Mouse (Mus musculus): Measurements from ENCODE around the gene Gm37240. TPM values are rescaled to one million over a fixed set of nuclear protein-coding genes. Genes with fewer than 3 reads are reported as not detected.

Gm37240 gene
- polyA plus RNA-seq, 1 experiment = 0.91 TPM

GRCm38 (mm10) chr3:84771980-84772379 lies 1115.3 kb downstream of the Gm37240 start:
- TF ChIP-seq EP300 (IDR thresholded peaks at IDR 0.05; ENCODE audit: insufficient read depth, low read depth, low read length) = no peak
- H3K9me3 ChIP-seq (replicated peaks; ENCODE audit: control insufficient read depth, insufficient read depth, low read length, poor library complexity, severe bottlenecking) = no peaks in the 10 kb centered on the region
- no peaks in the 10 kb centered on the region for H3K4me1 ChIP-seq (ENCODE audit: control insufficient read depth, insufficient read depth, low read length)
- H3K4me3 ChIP-seq (ENCODE audit: low read depth, low read length) = no peak overlapping the region
- H3K27ac ChIP-seq (ENCODE audit: insufficient read depth, low read length) = no peak overlapping the region
- H3K27me3 ChIP-seq (ENCODE audit: control insufficient read depth, insufficient read depth, low read length, poor library complexity, severe bottlenecking) = no peaks in the 10 kb centered on the region
- H3K36me3 ChIP-seq (ENCODE audit: control insufficient read depth, insufficient read depth, low read length, poor library complexity, severe bottlenecking) = no peaks in the 10 kb centered on the region
- H3K9ac ChIP-seq (ENCODE audit: low read depth, poor library complexity, severe bottlenecking) = no peak overlapping the region

- no peak for TF ChIP-seq EP300 (IDR thresholded peaks at IDR 0.05; ENCODE audit: insufficient read depth, low read depth, low read length)
- no peak for TF ChIP-seq CTCF (IDR thresholded peaks at IDR 0.05; ENCODE audit: low read depth, low read length)
- TF ChIP-seq POLR2A (IDR thresholded peaks at IDR 0.05; ENCODE audit: insufficient read depth, low read length) = no peak
- no peak overlapping the region for H3K27ac ChIP-seq (ENCODE audit: insufficient read depth, low read length)
- no peaks in the 10 kb centered on the region for H3K4me1 ChIP-seq (ENCODE audit: control insufficient read depth, insufficient read depth, low read length)
- no peaks in the 10 kb centered on the region for H3K27me3 ChIP-seq (ENCODE audit: control insufficient read depth, insufficient read depth, low read length, poor library complexity, severe bottlenecking)
- no peak overlapping the region for H3K9ac ChIP-seq (ENCODE audit: low read depth, poor library complexity, severe bottlenecking)
- no peak overlapping the region for H3K4me3 ChIP-seq (ENCODE audit: low read depth, low read length)
- no peaks in the 10 kb centered on the region for H3K9me3 ChIP-seq (replicated peaks; ENCODE audit: control insufficient read depth, insufficient read depth, low read length, poor library complexity, severe bottlenecking)
- no peaks in the 10 kb centered on the region for H3K36me3 ChIP-seq (ENCODE audit: control insufficient read depth, insufficient read depth, low read length, poor library complexity, severe bottlenecking)
Observed at GRCm38 (mm10) chr3:84770518-84770917, 1116.8 kb downstream of the Gm37240 start.

- no peak overlapping the region for H3K27ac ChIP-seq (ENCODE audit: insufficient read depth, low read length)
- H3K27me3 ChIP-seq (ENCODE audit: control insufficient read depth, insufficient read depth, low read length, poor library complexity, severe bottlenecking) = no peaks in the 10 kb centered on the region
- TF ChIP-seq POLR2A (IDR thresholded peaks at IDR 0.05; ENCODE audit: insufficient read depth, low read length) = no peak
- no peak for TF ChIP-seq EP300 (IDR thresholded peaks at IDR 0.05; ENCODE audit: insufficient read depth, low read depth, low read length)
- no peak for TF ChIP-seq CTCF (IDR thresholded peaks at IDR 0.05; ENCODE audit: low read depth, low read length)
- no peaks in the 10 kb centered on the region for H3K36me3 ChIP-seq (ENCODE audit: control insufficient read depth, insufficient read depth, low read length, poor library complexity, severe bottlenecking)
- H3K9me3 ChIP-seq (replicated peaks; ENCODE audit: control insufficient read depth, insufficient read depth, low read length, poor library complexity, severe bottlenecking) = no peaks in the 10 kb centered on the region
- H3K4me1 ChIP-seq (ENCODE audit: control insufficient read depth, insufficient read depth, low read length) = no peaks in the 10 kb centered on the region
- no peak overlapping the region for H3K9ac ChIP-seq (ENCODE audit: low read depth, poor library complexity, severe bottlenecking)
- no peak overlapping the region for H3K4me3 ChIP-seq (ENCODE audit: low read depth, low read length)
Observed at GRCm38 (mm10) chr3:84769411-84769810, 1117.9 kb downstream of the Gm37240 start.

- Histone ChIP-seq H3K4me1 (ENCODE audit: control insufficient read depth, insufficient read depth, low read length) (no peaks in the 10 kb centered on the region), H3K27me3 (ENCODE audit: control insufficient read depth, insufficient read depth, low read length, poor library complexity, severe bottlenecking) (no peaks in the 10 kb centered on the region), H3K27ac (ENCODE audit: insufficient read depth, low read length) (no peak overlapping the region), H3K36me3 (ENCODE audit: control insufficient read depth, insufficient read depth, low read length, poor library complexity, severe bottlenecking) (no peaks in the 10 kb centered on the region), H3K9ac (ENCODE audit: low read depth, poor library complexity, severe bottlenecking) (no peak overlapping the region), H3K9me3 (replicated peaks; ENCODE audit: control insufficient read depth, insufficient read depth, low read length, poor library complexity, severe bottlenecking) (no peaks in the 10 kb centered on the region), H3K4me3 (ENCODE audit: low read depth, low read length) (no peak overlapping the region)
- TF ChIP-seq CTCF (IDR thresholded peaks at IDR 0.05; ENCODE audit: low read depth, low read length) = no peak
- no peak for TF ChIP-seq POLR2A (IDR thresholded peaks at IDR 0.05; ENCODE audit: insufficient read depth, low read length)
- no peak for TF ChIP-seq EP300 (IDR thresholded peaks at IDR 0.05; ENCODE audit: insufficient read depth, low read depth, low read length)
Observed at GRCm38 (mm10) chr3:84768940-84769339, 1118.4 kb downstream of the Gm37240 start.

- no peaks in the 10 kb centered on the region for H3K36me3 ChIP-seq (ENCODE audit: control insufficient read depth, insufficient read depth, low read length, poor library complexity, severe bottlenecking)
- no peak overlapping the region for H3K9ac ChIP-seq (ENCODE audit: low read depth, poor library complexity, severe bottlenecking)
- no peak overlapping the region for H3K4me3 ChIP-seq (ENCODE audit: low read depth, low read length)
- H3K27ac ChIP-seq (ENCODE audit: insufficient read depth, low read length) = no peak overlapping the region
- H3K4me1 ChIP-seq (ENCODE audit: control insufficient read depth, insufficient read depth, low read length) = no peaks in the 10 kb centered on the region
- H3K9me3 ChIP-seq (replicated peaks; ENCODE audit: control insufficient read depth, insufficient read depth, low read length, poor library complexity, severe bottlenecking) = no peaks in the 10 kb centered on the region
- H3K27me3 ChIP-seq (ENCODE audit: control insufficient read depth, insufficient read depth, low read length, poor library complexity, severe bottlenecking) = no peaks in the 10 kb centered on the region
- TF ChIP-seq EP300 (IDR thresholded peaks at IDR 0.05; ENCODE audit: insufficient read depth, low read depth, low read length) = no peak
- TF ChIP-seq POLR2A (IDR thresholded peaks at IDR 0.05; ENCODE audit: insufficient read depth, low read length) = no peak
- TF ChIP-seq CTCF (IDR thresholded peaks at IDR 0.05; ENCODE audit: low read depth, low read length) = no peak
Observed at GRCm38 (mm10) chr3:84753816-84754215, 1133.5 kb downstream of the Gm37240 start.

- H3K9me3 ChIP-seq (replicated peaks; ENCODE audit: control insufficient read depth, insufficient read depth, low read length, poor library complexity, severe bottlenecking) = no peaks in the 10 kb centered on the region
- H3K4me3 ChIP-seq (ENCODE audit: low read depth, low read length) = no peak overlapping the region
- no peak overlapping the region for H3K9ac ChIP-seq (ENCODE audit: low read depth, poor library complexity, severe bottlenecking)
- TF ChIP-seq CTCF (IDR thresholded peaks at IDR 0.05; ENCODE audit: low read depth, low read length) (no peak), EP300 (IDR thresholded peaks at IDR 0.05; ENCODE audit: insufficient read depth, low read depth, low read length) (no peak), POLR2A (IDR thresholded peaks at IDR 0.05; ENCODE audit: insufficient read depth, low read length) (no peak)
- H3K4me1 ChIP-seq (ENCODE audit: control insufficient read depth, insufficient read depth, low read length) = no peaks in the 10 kb centered on the region
- no peaks in the 10 kb centered on the region for H3K36me3 ChIP-seq (ENCODE audit: control insufficient read depth, insufficient read depth, low read length, poor library complexity, severe bottlenecking)
- H3K27me3 ChIP-seq (ENCODE audit: control insufficient read depth, insufficient read depth, low read length, poor library complexity, severe bottlenecking) = no peaks in the 10 kb centered on the region
- H3K27ac ChIP-seq (ENCODE audit: insufficient read depth, low read length) = no peak overlapping the region
Observed at GRCm38 (mm10) chr3:84749222-84749621, 1138.1 kb downstream of the Gm37240 start.

Data from ES-Bruce4 (cell line).